Mouse (Mus musculus) left cerebral cortex, adult 8-10 months (tissue): ENCODE data around the gene Ntrk3. TPM values are rescaled to one million over a fixed set of nuclear protein-coding genes. Genes with fewer than 3 reads are reported as not detected.

Experiments
- DNase-seq, 2 experiments: peaks; one replicate each; pipeline ENCODE4 v3.0.0; 2022; ENCODE audit warnings: low spot score in 2 of 2
- total RNA-seq, 4 experiments: library from RNA; stranded (reverse); gene quantifications; 2 replicates each; pipeline ENCODE4 v1.2.4; 2022

Gene Ntrk3
- total RNA-seq, 4 experiments from 2014 or later: 128 to 161 (median 134) TPM

- DNase-seq: no peak
Measured at GRCm38 (mm10) chr7:78581341-78581740, 156.5 kb downstream of the Ntrk3 start.

GRCm38 (mm10) chr7:78579461-78580234 is 158.2 kb downstream of the Ntrk3 start:
- no peak for DNase-seq

GRCm38 (mm10) chr7:78578461-78579359 is 159.1 kb downstream of the Ntrk3 start:
- DNase-seq: no peak

GRCm38 (mm10) chr7:78578111-78578460 is 159.7 kb downstream of the Ntrk3 start:
- no peak for DNase-seq

GRCm38 (mm10) chr7:78577462-78578110 is 160.2 kb downstream of the Ntrk3 start:
- DNase-seq: no peak

- no peak for DNase-seq
Measured at GRCm38 (mm10) chr7:78576706-78577461, 160.9 kb downstream of the Ntrk3 start.

GRCm38 (mm10) chr7:78576169-78576568 is 161.6 kb downstream of the Ntrk3 start:
- no peak for DNase-seq

- no peak for DNase-seq
Measured at GRCm38 (mm10) chr7:78575556-78575955, 162.3 kb downstream of the Ntrk3 start.

- no peak for DNase-seq
Measured at GRCm38 (mm10) chr7:78571196-78571595, 166.6 kb downstream of the Ntrk3 start.

- DNase-seq: no peak
Measured at GRCm38 (mm10) chr7:78569255-78569618, 168.6 kb downstream of the Ntrk3 start.

- DNase-seq: no peak
Measured at GRCm38 (mm10) chr7:78568411-78569254, 169.2 kb downstream of the Ntrk3 start.

- DNase-seq: no peak
Measured at GRCm38 (mm10) chr7:78566617-78567016, 171.2 kb downstream of the Ntrk3 start.

- DNase-seq: no peak
Measured at GRCm38 (mm10) chr7:78565386-78565785, 172.4 kb downstream of the Ntrk3 start.

- no peak for DNase-seq
Measured at GRCm38 (mm10) chr7:78558503-78558902, 179.3 kb downstream of the Ntrk3 start.

- DNase-seq: no peak
Measured at GRCm38 (mm10) chr7:78555532-78555931, 182.3 kb downstream of the Ntrk3 start.

GRCm38 (mm10) chr7:78549461-78549860 is 188.4 kb downstream of the Ntrk3 start:
- DNase-seq: no peak

GRCm38 (mm10) chr7:78548721-78549120 is 189.1 kb downstream of the Ntrk3 start:
- no peak for DNase-seq

GRCm38 (mm10) chr7:78546551-78546950 is 191.3 kb downstream of the Ntrk3 start:
- DNase-seq: no peak

GRCm38 (mm10) chr7:78542468-78542867 is 195.3 kb downstream of the Ntrk3 start:
- no peak for DNase-seq

GRCm38 (mm10) chr7:78530286-78530685 is 207.5 kb downstream of the Ntrk3 start:
- DNase-seq: no peak
